Mouse (Mus musculus) MEL (cell line): ENCODE measurements around the gene Nrp1. TPM values are rescaled to one million over a fixed set of nuclear protein-coding genes. Genes with fewer than 3 reads are reported as not detected.

ENCODE experiments used
- DNase-seq: peaks from one replicate; pipeline ENCODE4 v3.0.0; 2011; ENCODE audit warnings: low read depth, low spot score
- H3K27ac ChIP-seq: 2 replicates; pipeline ENCODE4 v1.5.1; 2012; ENCODE audit warnings: low read depth, mild to moderate bottlenecking, control low read depth, low read length, moderate library complexity; ENCODE audit not compliant: control insufficient read depth
- H3K27me3 ChIP-seq, 2 experiments: fragments of 150-350 bp in 1 of 2; sonication (generic) in 1 of 2; 2 replicates each; pipeline ENCODE4 v1.6.1; 2012; ENCODE audit warnings: low read length in 2 of 2, mild to moderate bottlenecking in 2 of 2, improper control_type of control experiment in 1 of 2, moderate library complexity in 1 of 2; ENCODE audit not compliant: insufficient read depth in 2 of 2, control insufficient read depth in 1 of 2
- H3K36me3 ChIP-seq, 2 experiments: 2 replicates each; pipeline ENCODE4 v1.6.1; 2012 to 2014; ENCODE audit warnings: low read length in 2 of 2, improper control_type of control experiment in 1 of 2, inconsistent platforms in 1 of 2, mild to moderate bottlenecking in 1 of 2; ENCODE audit not compliant: insufficient read depth in 2 of 2, control insufficient read depth in 1 of 2
- H3K4me1 ChIP-seq, 2 experiments: fragments of 150-350 bp in 1 of 2; sonication (generic) in 1 of 2; 2 replicates each; pipeline ENCODE4 v1.6.1; 2012; ENCODE audit warnings: low read length in 2 of 2, improper control_type of control experiment in 1 of 2, mild to moderate bottlenecking in 1 of 2; ENCODE audit not compliant: insufficient read depth in 2 of 2, control insufficient read depth in 1 of 2
- H3K4me3 ChIP-seq, 2 experiments: fragments of 150-350 bp in 1 of 2; sonication (generic) in 1 of 2; 2 replicates each; pipeline ENCODE4 v1.5.1; 2012; ENCODE audit warnings: low read depth in 2 of 2, low read length in 2 of 2, mild to moderate bottlenecking in 2 of 2, moderate library complexity in 2 of 2, control low read depth in 1 of 2, improper control_type of control experiment in 1 of 2; ENCODE audit not compliant: control insufficient read depth in 1 of 2, insufficient read depth in 1 of 2
- H3K79me2 ChIP-seq: 2 replicates; pipeline ENCODE4 v1.6.1; 2012; ENCODE audit warnings: mild to moderate bottlenecking, low read length, moderate library complexity; ENCODE audit not compliant: control insufficient read depth, poor library complexity, insufficient read depth
- H3K9ac ChIP-seq: 2 replicates; pipeline ENCODE4 v1.6.1; 2012; ENCODE audit warnings: low read depth, mild to moderate bottlenecking, control low read depth, low read length, moderate library complexity; ENCODE audit not compliant: control insufficient read depth, poor library complexity, severe bottlenecking
- H3K9me3 ChIP-seq: fragments of 150-350 bp; sonication (generic); replicated peaks from 2 replicates; pipeline ENCODE4 v1.6.1; 2012; ENCODE audit warnings: mild to moderate bottlenecking, low read length, improper control_type of control experiment, moderate library complexity; ENCODE audit not compliant: insufficient read depth
- E2F4 ChIP-seq: IDR thresholded peaks from 2 replicates; pipeline ENCODE4 v1.6.1; 2011; ENCODE audit warnings: low read depth, low read length, improper control_type of control experiment, borderline replicate concordance
- ELF1 ChIP-seq: IDR thresholded peaks from 2 replicates; pipeline ENCODE4 v1.6.1; 2014; ENCODE audit warnings: low read depth, mild to moderate bottlenecking, inconsistent platforms, low read length, improper control_type of control experiment, moderate library complexity
- EP300 ChIP-seq, 2 experiments: IDR thresholded peaks; 2 replicates each; pipeline ENCODE4 v1.6.1; 2011; ENCODE audit warnings: improper control_type of control experiment in 2 of 2, low read length in 2 of 2, low read depth in 1 of 2, mild to moderate bottlenecking in 1 of 2
- GABPA ChIP-seq: IDR thresholded peaks from 2 replicates; pipeline ENCODE4 v1.6.1; 2012; ENCODE audit warnings: low read depth, mild to moderate bottlenecking, inconsistent platforms, low read length, improper control_type of control experiment, moderate library complexity
- GATA1 ChIP-seq: IDR thresholded peaks from 2 replicates; pipeline ENCODE4 v1.6.1; 2011; ENCODE audit warnings: low read depth, low read length, improper control_type of control experiment
- HCFC1 ChIP-seq: IDR thresholded peaks from 2 replicates; pipeline ENCODE4 v1.6.1; 2012; ENCODE audit warnings: low read depth, mild to moderate bottlenecking, inconsistent platforms, low read length, improper control_type of control experiment, moderate library complexity
- JUND ChIP-seq: IDR thresholded peaks from 2 replicates; pipeline ENCODE4 v1.6.1; 2011; ENCODE audit warnings: low read depth, mild to moderate bottlenecking, improper control_type of control experiment, low read length
- KAT2A ChIP-seq: conservative IDR thresholded peaks from 2 replicates; pipeline ENCODE4 v1.6.1; 2012; ENCODE audit warnings: low read depth, low read length, improper control_type of control experiment, inconsistent platforms
- MAFK ChIP-seq: IDR thresholded peaks from 2 replicates; pipeline ENCODE4 v1.6.1; 2011; ENCODE audit warnings: low read depth, mild to moderate bottlenecking, low read length, improper control_type of control experiment, borderline replicate concordance
- MAZ ChIP-seq: IDR thresholded peaks from 2 replicates; pipeline ENCODE4 v1.6.1; 2012; ENCODE audit warnings: low read depth, mild to moderate bottlenecking, inconsistent platforms, low read length, improper control_type of control experiment
- MXI1 ChIP-seq: IDR thresholded peaks from 2 replicates; pipeline ENCODE4 v1.6.1; 2011; ENCODE audit warnings: mild to moderate bottlenecking, low read depth, low read length, improper control_type of control experiment
- MYB ChIP-seq: IDR thresholded peaks from 2 replicates; pipeline ENCODE4 v1.6.1; 2011; ENCODE audit warnings: mild to moderate bottlenecking, low read depth, low read length, improper control_type of control experiment
- NELFE ChIP-seq: IDR thresholded peaks from 2 replicates; pipeline ENCODE4 v1.6.1; 2011; ENCODE audit warnings: low read depth, low read length, improper control_type of control experiment
- NRF1 ChIP-seq: IDR thresholded peaks from 2 replicates; pipeline ENCODE4 v1.6.1; 2014; ENCODE audit warnings: low read depth, mild to moderate bottlenecking, inconsistent platforms, low read length, improper control_type of control experiment, moderate library complexity; ENCODE audit not compliant: poor library complexity, insufficient read depth, severe bottlenecking
- POLR2A ChIP-seq, 2 experiments: IDR thresholded peaks; 2 replicates each; pipeline ENCODE4 v1.6.1; 2011 to 2012; ENCODE audit warnings: low read length in 2 of 2, mild to moderate bottlenecking in 2 of 2, control low read depth in 1 of 2, improper control_type of control experiment in 1 of 2, low read depth in 1 of 2, moderate library complexity in 1 of 2; ENCODE audit not compliant: control insufficient read depth in 1 of 2, insufficient read depth in 1 of 2, poor library complexity in 1 of 2
- POLR2AphosphoS2 ChIP-seq: IDR thresholded peaks from 2 replicates; pipeline ENCODE4 v1.6.1; 2011; ENCODE audit warnings: low read length, improper control_type of control experiment
- SIN3A ChIP-seq: IDR thresholded peaks from 2 replicates; pipeline ENCODE4 v1.6.1; 2012; ENCODE audit warnings: low read length, improper control_type of control experiment, inconsistent platforms
- SMC3 ChIP-seq: IDR thresholded peaks from 2 replicates; pipeline ENCODE4 v1.6.1; 2011; ENCODE audit warnings: low read depth, low read length, improper control_type of control experiment
- TBP ChIP-seq: IDR thresholded peaks from 2 replicates; pipeline ENCODE4 v1.8.0; 2011; ENCODE audit warnings: low read depth, low read length, improper control_type of control experiment
- UBTF ChIP-seq: IDR thresholded peaks from 2 replicates; pipeline ENCODE4 v1.6.1; 2012; ENCODE audit warnings: low read depth, mild to moderate bottlenecking, inconsistent platforms, low read length, improper control_type of control experiment, moderate library complexity, borderline replicate concordance; ENCODE audit not compliant: insufficient read depth
- USF1 ChIP-seq: IDR thresholded peaks from 2 replicates; pipeline ENCODE4 v1.6.1; 2014; ENCODE audit warnings: low read depth, mild to moderate bottlenecking, inconsistent platforms, low read length, improper control_type of control experiment, moderate library complexity
- USF2 ChIP-seq, 2 experiments: IDR thresholded peaks; 2 replicates each; pipeline ENCODE4 v1.6.1; 2011 to 2012; ENCODE audit warnings: improper control_type of control experiment in 2 of 2, low read length in 2 of 2, borderline replicate concordance in 1 of 2, inconsistent platforms in 1 of 2, low read depth in 1 of 2, mild to moderate bottlenecking in 1 of 2; ENCODE audit not compliant: insufficient read depth in 1 of 2
- ZMIZ1 ChIP-seq: IDR thresholded peaks from 2 replicates; pipeline ENCODE4 v1.6.1; 2012; ENCODE audit warnings: low read depth, mild to moderate bottlenecking, inconsistent platforms, low read length, improper control_type of control experiment, moderate library complexity
- ZNF384 ChIP-seq: IDR thresholded peaks from 2 replicates; pipeline ENCODE4 v1.6.1; 2012; ENCODE audit warnings: low read depth, mild to moderate bottlenecking, inconsistent platforms, low read length, improper control_type of control experiment
- polyA plus RNA-seq, 2 experiments: library from polyadenylated mRNA; stranded (reverse) in 1 of 2; unstranded in 1 of 2; fragments of >175 nt in 1 of 2; fragments of >200 nt in 1 of 2; gene quantifications; 2 replicates each; pipeline versions ENCODE4 v1.2.1 to v1.2.4; 2012; ENCODE audit warnings: low replicate concordance in 2 of 2, low read depth in 1 of 2; ENCODE audit not compliant: insufficient read length in 2 of 2, insufficient read depth in 1 of 2, missing spikeins in 1 of 2
- total RNA-seq: library from RNA; depleted of rRNA; stranded (reverse); fragments of 300-350 nt; gene quantifications from 2 replicates; pipeline ENCODE4 v1.2.3, GENCODE M21; 2012

Nrp1 gene
- total and polyA plus RNA-seq, 3 experiments, result not detected

- TF ChIP-seq ZMIZ1, result no peak
- H3K79me2 ChIP-seq, result no peaks in the 10 kb centered on the region
- no peak overlapping the region for H3K4me3 ChIP-seq
- no peaks in the 10 kb centered on the region for H3K9me3 ChIP-seq
- no peak overlapping the region for H3K27ac ChIP-seq
- H3K4me1 ChIP-seq, result no peaks in the 10 kb centered on the region
- H3K9ac ChIP-seq, result no peak overlapping the region
- DNase-seq, result no peak
- no peaks in the 10 kb centered on the region for H3K36me3 ChIP-seq
- H3K27me3 ChIP-seq, result no peaks in the 10 kb centered on the region
These were observed 24.8 kb downstream of the Nrp1 start for GRCm38 (mm10) chr8:128383176-128383575.

- no peak for DNase-seq
- H3K9ac ChIP-seq, result no peak overlapping the region
These were observed 26.0 kb downstream of the Nrp1 start for GRCm38 (mm10) chr8:128384366-128384765.

GRCm38 (mm10) chr8:128384921-128385332 is 26.5 kb downstream of the Nrp1 start:
- DNase-seq, result no peak
- Histone ChIP-seq H3K27me3 (no peaks in the 10 kb centered on the region), H3K9me3 (no peaks in the 10 kb centered on the region), H3K27ac (no peak overlapping the region), H3K4me3 (no peak overlapping the region), H3K36me3 (no peaks in the 10 kb centered on the region), H3K79me2 (no peaks in the 10 kb centered on the region), H3K9ac (no peak overlapping the region), H3K4me1 (no peaks in the 10 kb centered on the region)
- TF ChIP-seq NELFE, result no peak
- TF ChIP-seq USF2 (IDR thresholded peaks at IDR 0.05; ENCODE audit: borderline replicate concordance in 1 of 2, insufficient read depth in 1 of 2, low read depth in 1 of 2, low read length in 2 of 2), result no peak
- no peak for TF ChIP-seq KAT2A
- TF ChIP-seq E2F4, result no peak
- no peak for TF ChIP-seq EP300 (IDR thresholded peaks at IDR 0.05; ENCODE audit: low read depth in 1 of 2, low read length in 2 of 2)
- TF ChIP-seq JUND, result no peak
- no peak for TF ChIP-seq POLR2A (IDR thresholded peaks at IDR 0.05; ENCODE audit: control insufficient read depth in 1 of 2, insufficient read depth in 1 of 2, low read depth in 1 of 2, low read length in 2 of 2, poor library complexity in 1 of 2)
- no peak for TF ChIP-seq NRF1
- no peak for TF ChIP-seq UBTF
- no peak for TF ChIP-seq ZNF384
- TF ChIP-seq GABPA, result no peak
- no peak for TF ChIP-seq HCFC1
- TF ChIP-seq POLR2AphosphoS2, result no peak
- TF ChIP-seq MXI1, result no peak

More at GRCm38 (mm10) chr8:128384366-128384765, 26.0 kb downstream of the Nrp1 start:
- no peak for TF ChIP-seq SMC3
- no peak for TF ChIP-seq MYB
- TF ChIP-seq GATA1, result no peak
- no peak for TF ChIP-seq NRF1
- TF ChIP-seq ELF1, result no peak
- no peak for TF ChIP-seq MAFK
- no peak for TF ChIP-seq TBP
- TF ChIP-seq KAT2A, result no peak
- TF ChIP-seq ZMIZ1, result no peak
- TF ChIP-seq MAZ, result no peak
- TF ChIP-seq USF1, result no peak
- TF ChIP-seq ZNF384, result no peak
- TF ChIP-seq SIN3A, result no peak
- Histone ChIP-seq H3K4me1 (no peaks in the 10 kb centered on the region), H3K9me3 (no peaks in the 10 kb centered on the region), H3K27ac (no peak overlapping the region), H3K27me3 (no peaks in the 10 kb centered on the region), H3K36me3 (no peaks in the 10 kb centered on the region), H3K79me2 (no peaks in the 10 kb centered on the region), H3K4me3 (no peak overlapping the region)
